In genomic region chr16:91305512-91306111, GRCm38 (mm10) we compare ENCODE assay signal across 14 mouse cellular contexts. TPM values are rescaled to one million over a fixed set of nuclear protein-coding genes. Genes with fewer than 3 reads are reported as not detected.
DNase-seq lines count a peak whose midpoint lies in the region; ATAC-seq lines count a peak whose summit lies in the region.
"Had no signal": no experiment of that assay in that cellular context is flagged by ENCODE, and none has a peak within 500 bp of the region (broad histone marks: within the 10 kb centered on the region; RNA-seq: fewer than 3 reads in every experiment).

No protein-coding gene starts in this region.

- no peaks in the 10 kb centered on the region for H3K9me3 ChIP-seq in forebrain, embryonic 14.5 days (replicated peaks; ENCODE audit: control insufficient read depth, low read length)
- H3K9me3 ChIP-seq in forebrain, embryonic 10.5 days, result no peaks in the 10 kb centered on the region
- H3K9me3 ChIP-seq in hindbrain, embryonic 14.5 days (ENCODE audit: control insufficient read depth, low read length), result no peaks in the 10 kb centered on the region
- H3K9me3 ChIP-seq: megakaryocyte, embryonic 14.5 days had no signal

- H3K4me2 ChIP-seq in forebrain, embryonic 14.5 days (ENCODE audit: low read length), result no peak overlapping the region
- H3K4me2 ChIP-seq in hindbrain, embryonic 14.5 days (replicated peaks), result no peak overlapping the region

- ATAC-seq in forebrain, embryonic 14.5 days, result no peak
- ATAC-seq in hindbrain, embryonic 14.5 days (ENCODE audit: low FRiP score), result peak; percentile 29; the same call in 1 of the 2 replicates
- no peak for ATAC-seq in erythroblast, adult 5-6 weeks (replicated peaks; ENCODE audit: low FRiP score, poor library complexity, severe bottlenecking)

- H3K27ac ChIP-seq in forebrain, embryonic 14.5 days (ENCODE audit: low read depth, low read length), result no peak overlapping the region
- H3K27ac ChIP-seq in forebrain, embryonic 10.5 days, result no peak overlapping the region
- H3K27ac ChIP-seq in hindbrain, embryonic 14.5 days, result no peak overlapping the region
- H3K27ac ChIP-seq: liver, embryonic 14.5 days had no signal

- H3K9ac ChIP-seq in forebrain, embryonic 14.5 days (ENCODE audit: low read length), result no peak overlapping the region
- H3K9ac ChIP-seq in hindbrain, embryonic 14.5 days, result no peak overlapping the region
- H3K9ac ChIP-seq: liver, embryonic 14.5 days had no signal

- no peaks in the 10 kb centered on the region for H3K36me3 ChIP-seq in forebrain, embryonic 14.5 days (ENCODE audit: control insufficient read depth, insufficient read depth, low read length)
- no peaks in the 10 kb centered on the region for H3K36me3 ChIP-seq in forebrain, embryonic 10.5 days (replicated peaks)
- no peaks in the 10 kb centered on the region for H3K36me3 ChIP-seq in hindbrain, embryonic 14.5 days (replicated peaks; ENCODE audit: control insufficient read depth, insufficient read depth)

- no peak overlapping the region for H3K4me3 ChIP-seq in forebrain, embryonic 14.5 days (ENCODE audit: low read depth, low read length)
- H3K4me3 ChIP-seq in forebrain, embryonic 10.5 days, result no peak overlapping the region
- no peak overlapping the region for H3K4me3 ChIP-seq in hindbrain, embryonic 14.5 days (replicated peaks; ENCODE audit: low read length)
- H3K4me3 ChIP-seq: megakaryocyte, embryonic 14.5 days had no signal

- H3K4me1 ChIP-seq in forebrain, embryonic 14.5 days (ENCODE audit: control insufficient read depth, insufficient read depth, low read length), result peaks cover 41% of the 10 kb centered on the region
- H3K4me1 ChIP-seq in forebrain, embryonic 10.5 days, result peaks cover 66% of the 10 kb centered on the region
- H3K4me1 ChIP-seq in hindbrain, embryonic 14.5 days (replicated peaks; ENCODE audit: control insufficient read depth, insufficient read depth, low read length), result peaks cover 16% of the 10 kb centered on the region
- H3K4me1 ChIP-seq: megakaryocyte, embryonic 14.5 days had no signal

- DNase-seq in forebrain, embryonic 14.5 days (ENCODE audit: low spot score), result peak; percentile 33
- DNase-seq in forebrain, embryonic 10.5 days (ENCODE audit: extremely low spot score, low spot score), result no peak
- no peak for DNase-seq in hindbrain, embryonic 14.5 days (ENCODE audit: low spot score)
- DNase-seq in left cerebral cortex, adult 9 months (ENCODE audit: low spot score in 2 of 2), result peak; percentile 52 to 61
- DNase-seq in right cerebral cortex, postnatal 25 days, result peak; percentile 23
- DNase-seq in adrenal gland, adult 8-10 months, result no peak
- DNase-seq in cerebellum, adult 9-11 months, result no peak
- DNase-seq: adrenal gland, postnatal 10 days; cerebellum, adult 11-12 months had no signal

- H3K27me3 ChIP-seq in forebrain, embryonic 14.5 days (replicated peaks; ENCODE audit: control insufficient read depth, insufficient read depth, low read length), result peaks cover 47% of the 10 kb centered on the region
- H3K27me3 ChIP-seq in forebrain, embryonic 10.5 days (ENCODE audit: poor library complexity, severe bottlenecking), result peaks cover 100% of the 10 kb centered on the region
- peaks cover 89% of the 10 kb centered on the region for H3K27me3 ChIP-seq in hindbrain, embryonic 14.5 days (ENCODE audit: control insufficient read depth, insufficient read depth, low read length)

- 46% methylated on average over 16 of the region's 16 CpGs for WGBS in forebrain, embryonic 14.5 days
- 69% methylated on average over 16 of the region's 16 CpGs for WGBS in forebrain, embryonic 10.5 days
- 43% methylated on average over 16 of the region's 16 CpGs for WGBS in hindbrain, embryonic 14.5 days

RNA-seq across cellular contexts. Expression of gene Olig1, which starts 36.0 kb away (rescaled TPM):
- 18.0 and 31.1 TPM in 2 replicates for polyA plus RNA-seq in forebrain, embryonic 14.5 days (2014; fragmentation: Nextera tagmentation; extraction: Ambion mirVana)
- 8.3 and 8.5 TPM in 2 replicates for polyA plus RNA-seq in forebrain, embryonic 10.5 days (2016; fragmentation: Nextera tagmentation; extraction: Ambion mirVana)
- polyA plus RNA-seq in hindbrain, embryonic 14.5 days (2014; fragmentation: Nextera tagmentation; extraction: Ambion mirVana), result 93.4 and 118 TPM in 2 replicates
- total RNA-seq in adrenal gland, adult 8-10 months (2022), result under 1 TPM in 1 of 4 experiments, not detected in 3; 0.20 TPM
- total RNA-seq in erythroblast, adult 5-6 weeks (2015; ENCODE audit: low replicate concordance), result not detected in 2 replicates
- not detected in 2 replicates for total RNA-seq in erythroblast, adult 5-6 weeks (2017; ENCODE audit: low replicate concordance)
- total RNA-seq: heart, adult 8-10 months had no signal
- polyA plus RNA-seq: C2C12; liver, embryonic 14.5 days had no signal

Comparison
In these comparisons a context has a peak if more than half of its experiments do, and no peak if none do; other contexts are left out.
1. DNase-seq: peak in forebrain, embryonic 14.5 days (single experiment), left cerebral cortex, adult 9 months (2 of 2) and right cerebral cortex, postnatal 25 days (single experiment); none in forebrain, embryonic 10.5 days (single experiment), hindbrain, embryonic 14.5 days (single experiment), adrenal gland, adult 8-10 months (single experiment) and cerebellum, adult 9-11 months (single experiment).